Mouse (Mus musculus) T-helper 1 cell (primary cell): ENCODE measurements at regions not wholly inside any gene's neighbourhood (a gene's known extent, or its start where the extent isn't known, plus 50 kb on each side); places are given as distances from the start of the nearest gene placed in this dataset.

Experiments
- in situ Hi-C: fragments of 300-600 bp; cut with MboI, MseI; formaldehyde crosslinking; loops from one replicate; pipeline ENCODE4 v1.15.1; 2025; ENCODE audit warnings: high pct_unique_total_duplicates

- in situ Hi-C loops, result no loop called here
These were observed 60.5 kb downstream of the Sec61b start for GRCm38 (mm10) chr4:47534959-47535358.

GRCm38 (mm10) chr4:47567694-47568093, 93.2 kb downstream of the Sec61b start:
- in situ Hi-C loops, result no loop called here

- in situ Hi-C loops, result no loop called here
These were observed 96.4 kb downstream of the Sec61b start for GRCm38 (mm10) chr4:47570846-47571245.

- in situ Hi-C loops, result no loop called here
These were observed 101.6 kb downstream of the Sec61b start for GRCm38 (mm10) chr4:47576011-47576410.

GRCm38 (mm10) chr4:47577490-47577889, 103.0 kb downstream of the Sec61b start:
- in situ Hi-C loops, result no loop called here

- in situ Hi-C loops, result no loop called here
These were observed 104.2 kb downstream of the Sec61b start for GRCm38 (mm10) chr4:47578637-47579036.

- in situ Hi-C loops, result no loop called here
These were observed 106.1 kb downstream of the Sec61b start for GRCm38 (mm10) chr4:47580556-47580955.

GRCm38 (mm10) chr4:47587256-47587655, 112.8 kb downstream of the Sec61b start:
- in situ Hi-C loops, result no loop called here

GRCm38 (mm10) chr4:47592271-47592986, 118.0 kb downstream of the Sec61b start:
- in situ Hi-C loops, result no loop called here

- in situ Hi-C loops, result no loop called here
These were observed 118.7 kb downstream of the Sec61b start for GRCm38 (mm10) chr4:47593155-47593554.

- in situ Hi-C loops, result no loop called here
These were observed 119.7 kb downstream of the Sec61b start for GRCm38 (mm10) chr4:47594171-47594570.

GRCm38 (mm10) chr4:47595841-47596240, 121.4 kb downstream of the Sec61b start:
- in situ Hi-C loops, result no loop called here

GRCm38 (mm10) chr4:47597586-47597985, 123.1 kb downstream of the Sec61b start:
- in situ Hi-C loops, result no loop called here

GRCm38 (mm10) chr4:47598216-47598615, 123.8 kb downstream of the Sec61b start:
- in situ Hi-C loops, result no loop called here

GRCm38 (mm10) chr4:47601301-47602070, 127.0 kb downstream of the Sec61b start:
- in situ Hi-C loops, result no loop called here

- in situ Hi-C loops, result no loop called here
These were observed 128.9 kb downstream of the Sec61b start for GRCm38 (mm10) chr4:47603378-47603777.

GRCm38 (mm10) chr4:47603847-47604397, 129.5 kb downstream of the Sec61b start:
- in situ Hi-C loops, result no loop called here

GRCm38 (mm10) chr4:47605676-47606075, 131.2 kb downstream of the Sec61b start:
- in situ Hi-C loops, result no loop called here

GRCm38 (mm10) chr4:47608673-47609072, 134.2 kb downstream of the Sec61b start:
- in situ Hi-C loops, result no loop called here

GRCm38 (mm10) chr4:47610913-47611312, 136.5 kb downstream of the Sec61b start:
- in situ Hi-C loops, result no loop called here

GRCm38 (mm10) chr4:47616525-47616924, 142.1 kb downstream of the Sec61b start:
- in situ Hi-C loops, result no loop called here

- in situ Hi-C loops, result no loop called here
These were observed 146.2 kb downstream of the Sec61b start for GRCm38 (mm10) chr4:47620700-47621099.
